Mouse (Mus musculus): ENCODE measurements at regions not wholly inside any gene's neighbourhood (a gene's known extent, or its start where the extent isn't known, plus 50 kb on each side); places are given as distances from the start of the nearest gene placed in this dataset.
"Not testable (repeated sequence)": the region's sequence is repeated elsewhere in the genome, so short reads cannot be mapped to it uniquely, and the experiment has no call there.

GRCm38 (mm10) chr9:88207378-88207777 is 119.6 kb upstream of the Nt5e start:
- no peak for DNase-seq (ENCODE audit: extremely low spot score in 1 of 2, low spot score in 1 of 2)

GRCm38 (mm10) chr9:88208022-88208421 is 119.0 kb upstream of the Nt5e start:
- no peak for DNase-seq (ENCODE audit: extremely low spot score in 1 of 2, low spot score in 1 of 2)

- no peak for DNase-seq (ENCODE audit: extremely low spot score in 1 of 2, low spot score in 1 of 2)
These were observed 112.2 kb upstream of the Nt5e start for GRCm38 (mm10) chr9:88214758-88215157.

GRCm38 (mm10) chr9:88220360-88220759 is 106.6 kb upstream of the Nt5e start:
- DNase-seq (ENCODE audit: extremely low spot score in 1 of 2, low spot score in 1 of 2), result no peak

- DNase-seq (ENCODE audit: extremely low spot score in 1 of 2, low spot score in 1 of 2), result no peak
These were observed 105.7 kb upstream of the Nt5e start for GRCm38 (mm10) chr9:88221276-88221675.

GRCm38 (mm10) chr9:88221850-88222353 is 105.1 kb upstream of the Nt5e start:
- DNase-seq (ENCODE audit: extremely low spot score in 1 of 2, low spot score in 1 of 2), result peak; percentile 56 to 82

GRCm38 (mm10) chr9:88237126-88237525 is 89.9 kb upstream of the Nt5e start:
- no peak for DNase-seq (ENCODE audit: extremely low spot score in 1 of 2, low spot score in 1 of 2)

GRCm38 (mm10) chr9:88238346-88238745 is 88.7 kb upstream of the Nt5e start:
- DNase-seq (ENCODE audit: extremely low spot score in 1 of 2, low spot score in 1 of 2), result no peak

- no peak for DNase-seq (ENCODE audit: extremely low spot score in 1 of 2, low spot score in 1 of 2)
These were observed 86.3 kb upstream of the Nt5e start for GRCm38 (mm10) chr9:88240740-88241139.

- DNase-seq (ENCODE audit: extremely low spot score in 1 of 2, low spot score in 1 of 2), result peak; percentile 27 to 29
These were observed 85.6 kb upstream of the Nt5e start for GRCm38 (mm10) chr9:88241203-88241995.

- DNase-seq (ENCODE audit: extremely low spot score in 1 of 2, low spot score in 1 of 2), result no peak
These were observed 84.5 kb upstream of the Nt5e start for GRCm38 (mm10) chr9:88242530-88242929.

GRCm38 (mm10) chr9:88244492-88244891 is 82.5 kb upstream of the Nt5e start:
- no peak for DNase-seq (ENCODE audit: extremely low spot score in 1 of 2, low spot score in 1 of 2)

- no peak for DNase-seq (ENCODE audit: extremely low spot score in 1 of 2, low spot score in 1 of 2)
These were observed 71.0 kb upstream of the Nt5e start for GRCm38 (mm10) chr9:88255948-88256347.

- DNase-seq (ENCODE audit: extremely low spot score in 1 of 2, low spot score in 1 of 2), result no peak
These were observed 67.4 kb upstream of the Nt5e start for GRCm38 (mm10) chr9:88259627-88260026.

GRCm38 (mm10) chr9:88260072-88260635 is 66.8 kb upstream of the Nt5e start:
- no peak for DNase-seq (ENCODE audit: extremely low spot score in 1 of 2, low spot score in 1 of 2)

GRCm38 (mm10) chr9:88262461-88262860 is 64.5 kb upstream of the Nt5e start:
- no peak for DNase-seq (ENCODE audit: extremely low spot score in 1 of 2, low spot score in 1 of 2)

GRCm38 (mm10) chr9:88266346-88266745 is 60.7 kb upstream of the Nt5e start:
- DNase-seq (ENCODE audit: extremely low spot score in 1 of 2, low spot score in 1 of 2), result not testable (repeated sequence)

- DNase-seq (ENCODE audit: extremely low spot score in 1 of 2, low spot score in 1 of 2), result no peak
These were observed 58.2 kb upstream of the Nt5e start for GRCm38 (mm10) chr9:88268811-88269210.

GRCm38 (mm10) chr9:88269216-88269615 is 57.8 kb upstream of the Nt5e start:
- DNase-seq (ENCODE audit: extremely low spot score in 1 of 2, low spot score in 1 of 2), result no peak

GRCm38 (mm10) chr9:88270836-88271235 is 56.2 kb upstream of the Nt5e start:
- no peak for DNase-seq (ENCODE audit: extremely low spot score in 1 of 2, low spot score in 1 of 2)

GRCm38 (mm10) chr9:88273304-88273703 is 53.7 kb upstream of the Nt5e start:
- DNase-seq (ENCODE audit: extremely low spot score in 1 of 2, low spot score in 1 of 2), result no peak

- no peak for DNase-seq (ENCODE audit: extremely low spot score in 1 of 2, low spot score in 1 of 2)
These were observed 53.0 kb upstream of the Nt5e start for GRCm38 (mm10) chr9:88274040-88274439.
